Mouse (Mus musculus): ENCODE data around the gene Srebf2.

Srebf2 gene

GRCm38 (mm10) chr15:82207504-82208219 is 60.7 kb downstream of the Srebf2 start:
- DNase-seq (ENCODE audit: low read depth), result no peak

GRCm38 (mm10) chr15:82208307-82208706 is 61.3 kb downstream of the Srebf2 start:
- DNase-seq (ENCODE audit: low read depth), result no peak

- no peak for DNase-seq (ENCODE audit: low read depth)
These were observed 62.5 kb downstream of the Srebf2 start for GRCm38 (mm10) chr15:82209295-82210050.

GRCm38 (mm10) chr15:82210801-82211200 is 63.8 kb downstream of the Srebf2 start:
- DNase-seq (ENCODE audit: low read depth), result no peak

- DNase-seq (ENCODE audit: low read depth), result no peak
These were observed 64.3 kb downstream of the Srebf2 start for GRCm38 (mm10) chr15:82211281-82211680.

GRCm38 (mm10) chr15:82211911-82212751 is 65.2 kb downstream of the Srebf2 start:
- no peak for DNase-seq (ENCODE audit: low read depth)

- DNase-seq (ENCODE audit: low read depth), result no peak
These were observed 65.7 kb downstream of the Srebf2 start, which contains the start of gene Shisa8 for GRCm38 (mm10) chr15:82212752-82213063. TSS of gene Shisa8 (minus strand) at chr15:82212815.

GRCm38 (mm10) chr15:82213222-82213621 is 66.2 kb downstream of the Srebf2 start:
- no peak for DNase-seq (ENCODE audit: low read depth)

GRCm38 (mm10) chr15:82215332-82216046 is 68.5 kb downstream of the Srebf2 start:
- no peak for DNase-seq (ENCODE audit: low read depth)

- no peak for DNase-seq (ENCODE audit: low read depth)
These were observed 69.3 kb downstream of the Srebf2 start for GRCm38 (mm10) chr15:82216142-82216827.

- DNase-seq (ENCODE audit: low read depth), result no peak
These were observed 70.1 kb downstream of the Srebf2 start for GRCm38 (mm10) chr15:82217039-82217438.

- DNase-seq (ENCODE audit: low read depth), result no peak
These were observed 71.0 kb downstream of the Srebf2 start for GRCm38 (mm10) chr15:82217980-82218379.

- DNase-seq (ENCODE audit: low read depth), result no peak
These were observed 72.0 kb downstream of the Srebf2 start for GRCm38 (mm10) chr15:82218778-82219666.

- no peak for DNase-seq (ENCODE audit: low read depth)
These were observed 73.2 kb downstream of the Srebf2 start for GRCm38 (mm10) chr15:82220003-82220675.

- no peak for DNase-seq (ENCODE audit: low read depth)
These were observed 74.3 kb downstream of the Srebf2 start for GRCm38 (mm10) chr15:82221104-82221860.

- DNase-seq (ENCODE audit: low read depth), result no peak
These were observed 76.3 kb downstream of the Srebf2 start for GRCm38 (mm10) chr15:82223251-82223650.

GRCm38 (mm10) chr15:82223657-82224601 is 76.9 kb downstream of the Srebf2 start, which contains the start of gene Tnfrsf13c:
TSS of gene Tnfrsf13c (minus strand) at chr15:82224369.
- DNase-seq (ENCODE audit: low read depth), result no peak
